Mouse (Mus musculus): ENCODE results near the gene Metap2.
A peak's percentile ranks its signal among the peaks of the same experiment; 100 is the strongest.

Metap2 gene

DNA sequence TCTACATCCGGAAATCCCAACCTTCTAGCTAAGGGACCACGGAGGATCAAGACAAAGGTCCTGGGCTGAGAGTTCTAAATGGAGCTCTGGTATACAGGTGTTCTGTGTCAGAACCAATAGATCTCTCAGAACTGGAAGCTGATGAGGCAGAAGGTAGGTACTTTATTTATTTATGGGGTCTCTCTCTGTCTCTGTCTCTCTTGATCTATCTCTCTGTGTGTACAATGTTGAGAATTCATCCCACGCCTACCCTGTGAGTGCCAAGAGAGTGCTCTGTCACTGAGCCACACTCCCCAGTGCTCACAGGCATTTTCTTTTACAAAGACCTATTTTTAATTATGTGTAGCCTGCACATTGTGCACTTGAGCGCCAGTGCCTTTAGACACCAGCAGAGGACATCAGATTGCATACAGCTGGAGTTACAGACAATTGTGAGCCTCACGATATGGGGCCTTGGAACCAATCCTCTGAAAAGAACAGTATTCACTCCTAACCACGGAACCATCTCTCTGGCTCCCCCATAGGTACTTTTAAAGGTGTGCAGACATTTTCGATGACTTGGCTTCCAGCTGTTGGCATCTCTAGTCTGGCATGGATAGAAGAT lies at the start of gene Metap2:
Metap2 (minus strand) TSS at position 51 of the 604 bp plus-strand sequence.
- no peak for DNase-seq (ENCODE audit: low read depth, low spot score)

DNA sequence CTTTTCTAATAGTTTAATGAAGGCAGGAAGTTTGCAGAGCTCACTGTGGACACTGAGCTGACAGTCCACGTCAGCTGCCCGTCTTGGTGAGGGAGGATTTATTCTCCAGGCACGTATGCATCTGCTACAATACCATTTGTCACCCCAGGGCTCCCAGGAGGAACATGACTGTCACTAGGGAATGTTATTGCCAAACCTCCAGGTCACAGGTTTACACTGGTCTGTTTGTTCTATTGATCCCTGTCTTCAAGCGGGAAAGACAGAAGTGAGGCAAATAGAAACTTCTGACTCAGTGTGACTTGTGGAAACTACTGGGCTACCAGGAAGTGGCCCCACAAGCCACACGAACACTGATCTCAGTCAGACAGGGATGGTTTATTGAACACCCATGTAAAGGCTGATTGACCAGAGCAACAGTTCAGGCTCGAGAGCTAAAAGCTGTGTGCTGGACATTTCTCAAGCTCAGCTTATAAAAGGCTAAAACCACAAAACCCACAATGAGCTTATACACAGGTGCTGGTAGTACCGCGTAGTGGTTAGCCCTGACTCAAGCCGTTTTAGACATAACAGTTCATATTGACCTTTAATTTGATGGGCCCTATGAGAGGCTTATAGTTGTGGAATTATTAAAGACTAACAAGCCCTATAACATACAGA lies 49.1 kb upstream of the Metap2 start:
- no peak for DNase-seq (ENCODE audit: low read depth, low spot score)

DNA sequence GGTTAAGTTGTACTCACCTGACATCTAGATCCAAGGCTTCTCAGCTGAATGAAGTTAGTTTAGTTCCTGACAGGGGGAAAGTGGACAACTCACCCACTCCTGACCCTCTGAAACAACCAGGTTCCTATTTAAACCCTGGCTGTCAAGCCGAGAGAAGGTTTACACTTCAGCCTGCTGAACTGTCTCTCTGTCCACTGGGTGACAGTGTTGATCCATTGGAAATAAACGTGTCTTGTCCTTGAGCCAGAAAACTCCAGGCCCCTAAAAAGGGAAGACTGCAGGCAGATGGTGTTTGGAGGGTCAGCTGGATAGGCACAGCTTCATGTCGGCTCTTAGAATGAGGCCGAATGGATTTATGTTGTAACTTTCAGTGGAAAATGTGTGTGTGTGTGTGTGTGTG lies 48.5 kb upstream of the Metap2 start:
- peak; percentile 77 for DNase-seq (ENCODE audit: low read depth, low spot score)

DNA sequence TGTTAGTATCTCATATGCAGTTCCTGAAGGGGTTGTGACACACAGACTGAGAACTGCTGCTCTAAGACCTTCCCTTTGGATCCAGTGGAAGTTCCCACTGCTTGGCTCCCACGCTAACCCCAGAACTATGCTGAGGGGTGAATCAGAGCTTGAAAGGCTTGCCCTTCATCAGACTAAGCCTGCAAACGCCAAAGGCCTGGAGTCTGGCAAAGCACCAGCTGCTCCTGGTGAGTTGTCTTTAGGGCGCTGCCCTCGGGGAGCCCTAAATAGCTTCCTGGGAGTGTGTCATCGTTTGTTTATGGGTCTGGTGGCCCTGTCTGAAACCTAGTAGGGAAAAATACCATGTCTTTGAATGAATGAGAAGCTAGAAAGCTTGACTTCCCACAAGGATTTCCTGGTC lies 47.3 kb upstream of the Metap2 start:
- peak; percentile 73 for DNase-seq (ENCODE audit: low read depth, low spot score)

DNA sequence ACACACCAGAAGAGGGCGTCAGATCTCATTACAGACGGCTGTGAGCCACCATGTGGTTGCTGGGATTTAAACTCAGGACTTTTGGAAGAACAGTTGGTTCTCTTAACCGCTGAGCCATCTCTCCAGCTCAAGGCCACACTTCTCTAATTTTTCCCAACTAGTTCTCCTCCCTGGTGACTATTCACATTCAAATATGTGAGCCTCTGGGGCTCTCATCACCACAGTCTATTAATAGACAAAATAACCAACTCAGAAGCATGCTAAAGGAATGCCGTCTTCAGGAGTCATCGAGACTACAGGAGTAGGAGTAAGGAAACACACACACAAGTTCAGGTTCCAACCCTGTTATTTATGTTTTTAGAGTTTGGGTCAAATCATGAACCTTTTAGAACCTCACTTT lies 43.4 kb upstream of the Metap2 start:
- DNase-seq (ENCODE audit: low read depth, low spot score): no peak

DNA sequence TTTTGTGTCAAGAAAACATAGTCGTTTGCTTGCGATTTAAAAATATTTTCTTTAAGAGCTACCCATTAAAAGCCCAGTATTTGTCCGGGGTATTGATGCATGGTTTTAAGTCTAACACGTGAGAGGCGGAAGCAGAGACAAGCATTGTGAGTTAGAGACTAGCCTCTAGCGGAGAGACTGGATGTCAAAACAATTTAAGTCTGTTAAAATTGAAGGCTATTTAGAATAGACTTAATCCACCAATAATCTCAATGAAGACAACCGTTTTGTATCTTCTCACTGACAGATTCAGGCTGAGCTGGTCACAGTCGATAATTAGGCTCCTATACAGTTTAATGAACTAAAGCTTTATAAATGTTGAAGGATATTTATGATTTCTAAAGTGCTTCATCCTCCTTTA lies 42.8 kb upstream of the Metap2 start:
- no peak for DNase-seq (ENCODE audit: low read depth, low spot score)

DNA sequence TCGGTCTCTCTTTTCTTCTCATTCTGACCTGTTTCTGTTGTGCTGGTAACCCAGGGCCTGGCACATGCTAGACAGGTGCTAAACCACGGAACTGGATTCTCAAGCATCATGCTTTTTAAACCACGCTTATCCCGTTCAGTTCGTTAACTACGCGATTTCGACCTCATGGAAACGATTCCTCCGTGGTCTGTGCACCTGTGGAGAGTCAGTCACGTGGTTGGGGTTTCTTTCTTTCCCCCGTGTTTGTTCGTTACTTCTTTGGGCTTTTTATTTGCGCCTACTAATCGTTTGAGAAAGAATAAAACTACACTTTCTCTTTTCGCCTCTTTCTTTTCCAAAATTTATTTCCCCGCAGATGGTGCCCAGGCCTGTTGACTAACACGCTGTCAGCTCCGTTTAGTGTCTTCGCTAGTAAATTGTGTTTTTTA lies 42.0 kb upstream of the Metap2 start:
- DNase-seq (ENCODE audit: low read depth, low spot score): peak; percentile 39

DNA sequence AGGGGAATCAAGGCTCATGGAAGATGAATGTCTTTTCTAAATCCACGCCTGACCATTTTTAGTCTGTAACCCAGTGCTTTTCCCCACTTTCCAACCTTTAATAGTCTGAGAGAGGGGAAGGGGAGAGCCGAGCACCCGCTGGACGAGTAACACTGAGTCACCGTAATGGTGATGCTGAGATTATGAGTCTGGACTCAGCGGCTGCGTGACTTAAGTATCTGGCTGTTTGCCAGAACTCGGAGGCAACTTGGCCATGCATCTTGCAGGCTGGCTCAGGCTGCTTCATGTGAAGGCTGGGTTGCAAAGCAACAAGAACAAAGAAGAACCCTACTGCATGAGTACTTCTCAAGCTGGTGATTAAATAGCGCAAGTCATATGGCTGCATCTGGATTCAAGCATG lies 37.1 kb upstream of the Metap2 start:
- peak; percentile 71 for DNase-seq (ENCODE audit: low read depth, low spot score)

DNA sequence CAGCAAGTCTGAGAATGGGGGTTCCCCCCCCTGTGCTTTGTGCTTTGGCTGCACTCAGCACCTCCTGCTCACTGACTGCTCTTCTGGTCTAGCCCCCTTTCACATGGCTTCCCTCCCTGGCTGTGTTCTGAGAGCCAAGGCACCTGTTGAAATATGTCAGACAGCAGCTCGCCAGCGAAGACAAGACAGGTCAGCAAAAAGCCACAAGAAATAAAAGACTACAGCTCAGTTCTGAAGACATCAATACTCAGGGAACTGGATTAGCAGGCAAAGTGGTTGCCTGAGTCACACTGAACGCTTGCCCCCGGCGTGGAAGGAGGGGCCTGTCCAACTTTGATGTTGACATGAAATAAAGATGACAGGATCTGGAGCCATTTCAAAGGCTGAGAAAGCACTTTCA lies 36.0 kb upstream of the Metap2 start:
- no peak for DNase-seq (ENCODE audit: low read depth, low spot score)

DNA sequence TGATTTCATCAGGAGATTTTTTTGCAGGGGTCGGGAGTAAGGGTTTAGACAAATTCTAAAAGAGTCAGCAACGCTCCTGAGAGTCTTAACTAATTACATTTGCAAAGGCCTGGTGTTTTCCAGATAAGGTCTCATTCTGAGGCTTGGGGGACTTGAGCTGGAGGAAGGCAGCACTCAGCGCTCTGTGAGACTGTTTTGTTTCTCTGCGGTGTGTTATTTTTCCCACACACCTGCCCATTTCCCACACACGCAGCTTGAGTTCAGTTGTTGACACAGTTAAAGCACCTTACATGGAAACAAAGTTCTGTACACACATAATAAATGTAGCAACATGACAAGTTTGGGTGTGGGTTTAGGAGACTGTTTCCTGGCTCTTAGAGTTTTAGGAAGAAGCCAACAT lies 35.1 kb upstream of the Metap2 start:
- DNase-seq (ENCODE audit: low read depth, low spot score): no peak

DNA sequence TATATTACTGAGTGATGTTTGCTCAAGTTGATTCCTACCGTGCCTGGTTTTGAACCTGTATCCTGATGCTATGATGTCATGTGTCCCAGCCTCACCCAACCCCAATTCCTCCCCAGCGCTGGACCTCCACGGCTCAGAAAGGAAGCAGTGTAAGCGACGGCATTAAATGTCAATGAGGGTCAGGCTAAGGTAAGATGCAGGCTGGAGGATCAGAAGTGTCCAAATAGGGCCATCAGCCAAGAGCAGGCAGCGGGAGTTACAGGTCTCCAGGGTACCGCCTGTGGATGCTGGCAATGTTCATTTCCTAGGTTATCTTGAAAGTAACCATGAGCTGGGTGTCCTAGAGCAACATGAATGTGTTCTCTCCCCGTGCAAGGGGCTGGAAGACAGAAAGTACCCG lies 34.5 kb upstream of the Metap2 start:
- no peak for DNase-seq (ENCODE audit: low read depth, low spot score)

DNA sequence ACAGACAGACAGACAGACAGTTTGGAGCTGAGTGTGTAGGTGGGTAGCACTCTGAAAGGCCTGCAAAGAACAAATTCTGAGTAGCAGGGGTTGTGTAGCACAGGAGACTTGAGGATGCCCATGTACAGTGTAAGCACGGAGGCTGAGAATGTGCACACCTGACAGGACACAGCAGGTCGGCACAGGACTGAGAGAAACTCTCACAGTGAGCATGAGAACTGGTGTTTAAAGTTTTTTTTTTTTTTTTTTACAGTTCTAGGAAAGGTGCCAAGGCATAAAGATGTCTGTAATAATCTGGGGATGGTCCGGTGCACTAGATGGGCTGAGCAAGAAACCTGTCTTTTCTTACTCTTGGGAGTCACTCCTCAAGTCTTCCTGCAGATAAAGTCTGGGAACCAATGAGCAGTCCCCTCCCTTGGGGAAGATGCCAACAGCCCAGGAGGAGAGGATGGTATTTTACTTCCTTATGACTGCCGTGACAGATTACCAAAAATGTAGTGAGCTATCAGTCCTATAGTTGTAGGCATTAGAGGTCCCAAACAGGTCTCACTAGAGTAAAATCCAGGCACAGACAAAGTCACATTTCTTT lies 33.4 kb upstream of the Metap2 start:
- DNase-seq (ENCODE audit: low read depth, low spot score): no peak

DNA sequence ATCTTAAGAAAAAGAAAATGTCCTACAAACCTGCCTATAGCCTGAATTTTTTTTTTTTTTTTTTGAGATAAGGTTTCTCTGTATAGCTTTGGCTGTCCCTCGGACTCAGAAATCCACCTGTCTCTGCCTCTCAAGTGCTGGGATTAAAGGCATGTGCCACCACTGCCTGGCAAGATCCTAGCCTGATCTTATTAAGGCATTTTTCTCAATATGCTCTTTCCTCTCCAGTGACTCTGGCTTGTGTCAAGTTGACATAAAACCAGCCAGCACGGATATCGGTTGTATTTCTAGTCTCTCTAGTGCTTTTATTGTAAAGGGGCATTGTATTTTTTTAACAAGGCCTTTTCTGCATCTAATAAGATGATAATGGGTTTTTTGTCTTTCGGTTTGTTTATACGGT lies 27.8 kb upstream of the Metap2 start:
- DNase-seq (ENCODE audit: low read depth, low spot score): no peak

DNA sequence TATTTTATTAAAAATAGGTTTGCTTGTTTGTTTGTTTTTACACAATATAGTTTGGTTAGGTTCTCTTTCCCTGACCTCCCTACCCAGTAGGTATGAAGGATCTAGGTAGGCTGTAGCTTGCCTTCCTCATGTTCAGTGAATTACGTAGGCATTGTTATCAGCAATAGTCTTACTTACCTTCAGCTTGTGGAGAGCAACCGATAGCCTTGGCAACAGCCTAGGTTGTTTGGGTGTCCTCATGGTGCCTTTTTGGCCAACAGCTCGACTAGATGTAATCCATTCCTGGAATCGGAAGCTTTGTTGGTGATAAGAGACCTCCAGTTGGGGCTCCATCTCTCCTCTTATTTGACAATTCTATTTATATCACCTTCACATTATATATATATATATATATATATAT lies 24.3 kb upstream of the Metap2 start:
- DNase-seq (ENCODE audit: low read depth, low spot score): no peak

DNA sequence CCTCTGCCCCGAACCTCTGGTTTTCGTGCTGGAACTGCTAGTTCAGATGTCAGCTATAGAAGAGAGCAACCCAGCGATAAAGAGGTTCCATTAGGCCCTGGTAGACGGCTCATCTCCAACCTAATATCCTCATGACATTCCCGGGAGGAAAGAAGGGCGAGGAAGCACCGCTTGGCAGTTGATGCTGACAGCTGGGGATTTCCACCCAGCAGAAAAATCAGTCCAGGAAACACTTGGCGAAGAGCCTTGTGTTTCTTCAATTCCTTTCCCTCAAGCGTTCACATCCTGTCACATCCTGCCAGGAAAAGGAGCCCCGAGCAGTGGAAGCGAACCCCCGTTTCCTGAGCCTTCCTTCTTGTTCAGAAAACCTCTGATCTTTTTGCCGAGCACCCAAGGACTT lies 22.3 kb upstream of the Metap2 start:
- peak; percentile 64 for DNase-seq (ENCODE audit: low read depth, low spot score)

DNA sequence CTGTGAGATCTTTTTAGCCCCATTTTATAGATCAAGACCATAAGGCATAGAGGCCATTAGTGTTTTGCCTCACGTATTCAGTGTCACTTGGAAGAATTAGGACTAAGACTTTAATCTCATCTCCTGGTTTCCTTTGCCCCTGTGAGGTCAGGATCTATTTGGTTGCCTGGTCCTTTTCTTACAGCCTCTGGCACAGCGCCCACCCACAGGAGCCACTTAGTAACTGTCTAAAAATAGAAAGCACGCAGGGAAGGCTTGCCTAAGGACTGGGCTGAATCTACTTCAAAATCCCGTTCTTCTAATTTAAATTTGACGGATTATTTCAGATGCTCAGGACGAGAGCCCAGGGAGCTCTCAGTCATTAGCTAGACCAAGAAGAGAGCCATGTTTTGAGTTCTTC lies 21.8 kb upstream of the Metap2 start:
- no peak for DNase-seq (ENCODE audit: low read depth, low spot score)

DNA sequence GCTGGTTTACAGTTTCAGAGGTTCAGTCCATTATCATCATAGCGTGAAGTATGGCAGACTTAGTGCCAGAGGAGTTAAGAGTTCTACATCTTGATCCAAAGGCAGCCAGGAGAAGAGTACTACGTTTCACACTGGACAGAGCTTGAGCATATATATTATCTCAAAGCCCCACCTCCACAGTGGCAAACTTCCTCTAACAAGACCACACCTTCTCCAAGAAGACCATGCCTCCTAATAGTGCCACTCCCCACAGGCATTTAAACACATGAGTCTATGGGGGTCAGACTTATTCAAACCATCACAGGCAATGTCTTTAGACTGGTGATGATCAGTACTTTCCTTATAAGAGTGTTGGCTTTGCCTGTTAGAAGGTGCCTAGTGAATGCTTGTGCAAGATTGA lies 21.2 kb upstream of the Metap2 start:
- no peak for DNase-seq (ENCODE audit: low read depth, low spot score)

DNA sequence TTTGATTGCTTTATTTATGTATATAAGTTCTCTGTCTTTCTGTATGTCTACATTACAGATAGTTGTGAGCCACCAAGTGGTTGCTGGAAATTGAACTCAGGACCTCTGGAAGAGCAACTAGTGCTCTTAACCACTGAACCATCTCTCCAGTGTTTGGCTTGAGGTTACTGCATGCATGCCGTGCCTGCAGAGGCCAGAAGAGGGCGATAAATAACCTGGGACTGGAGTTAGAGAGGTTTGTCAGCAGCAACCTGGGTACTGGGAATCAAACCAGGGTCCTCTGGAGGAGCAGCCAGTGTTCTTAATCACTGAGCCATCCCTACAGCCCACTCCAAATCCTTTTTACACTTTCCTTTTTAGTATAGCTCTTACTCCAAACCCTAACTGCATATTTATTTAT lies 19.9 kb upstream of the Metap2 start:
- DNase-seq (ENCODE audit: low read depth, low spot score): no peak

DNA sequence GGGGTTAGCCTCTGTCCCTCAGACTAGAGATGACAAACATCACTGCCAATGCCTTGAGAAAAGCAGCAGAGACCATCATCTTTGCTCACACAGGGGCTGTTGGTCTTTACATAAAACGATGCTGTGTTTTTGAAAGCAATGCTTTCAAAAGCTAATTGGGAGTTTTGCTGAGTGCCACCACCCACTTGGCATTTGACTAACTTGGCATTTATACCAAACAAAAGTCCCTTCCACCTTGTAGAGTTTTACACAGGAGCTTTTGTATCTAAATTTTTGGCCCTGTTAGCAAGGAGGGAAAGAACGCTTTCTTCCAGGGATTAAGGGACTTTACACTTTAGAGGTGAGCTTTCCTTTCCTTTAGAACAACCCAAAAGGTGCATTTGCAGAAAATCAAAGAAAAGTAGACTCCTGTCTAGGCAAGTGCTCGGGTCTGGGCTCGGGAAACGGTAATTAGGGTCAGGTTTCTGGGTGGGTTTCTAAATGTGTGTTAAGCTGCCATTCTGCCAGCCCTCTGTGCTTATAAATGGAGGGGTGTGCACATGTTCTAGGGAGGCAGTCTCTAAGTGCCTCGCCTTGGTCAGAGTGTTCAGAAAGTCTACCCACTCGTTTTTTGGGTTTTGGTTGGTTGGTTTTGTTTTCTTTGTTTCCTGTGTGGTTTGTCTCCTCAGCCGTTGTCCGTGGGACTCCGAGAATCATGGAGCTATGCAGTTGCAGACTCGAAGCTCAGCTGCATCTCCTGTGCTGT lies 18.8 kb upstream of the Metap2 start:
- DNase-seq (ENCODE audit: low read depth, low spot score): no peak

DNA sequence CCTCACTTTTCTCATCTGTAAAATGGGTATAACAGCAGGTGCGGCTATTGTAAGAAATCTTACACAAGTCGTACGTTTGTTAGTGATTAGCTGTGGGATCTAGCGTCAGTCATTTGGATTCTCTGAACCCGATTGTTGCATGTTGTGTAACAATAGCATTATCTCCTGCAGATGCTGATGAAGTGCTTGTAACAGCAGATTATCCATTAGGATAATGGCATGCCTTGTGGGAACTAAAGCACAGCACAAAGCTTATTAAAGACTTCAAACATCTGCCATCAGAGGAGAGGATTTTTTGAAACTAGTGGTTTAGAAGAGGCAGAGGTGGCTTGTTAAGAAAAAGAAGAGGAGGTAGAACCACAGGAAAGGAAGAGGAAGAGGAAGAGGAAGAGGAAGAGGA lies 16.6 kb upstream of the Metap2 start:
- DNase-seq (ENCODE audit: low read depth, low spot score): no peak

DNA sequence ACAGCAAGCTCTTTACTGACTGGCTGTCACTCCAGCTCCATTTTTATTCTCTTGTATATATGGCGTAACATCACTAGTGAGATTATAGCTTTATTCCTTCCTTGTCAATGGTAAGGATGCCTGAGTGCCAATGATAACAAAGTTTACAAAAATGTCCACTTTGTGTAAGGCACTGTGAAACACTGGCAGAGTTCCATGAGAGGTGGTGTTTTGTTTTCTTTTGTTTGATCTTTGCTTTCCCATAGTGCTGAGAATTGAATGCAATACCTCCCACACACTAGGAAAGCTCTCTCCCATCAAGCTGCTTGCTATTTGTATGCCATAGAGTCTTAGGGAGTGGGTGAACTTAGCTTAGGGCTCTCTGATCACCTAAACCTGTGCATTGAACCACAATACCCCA lies 16.0 kb upstream of the Metap2 start:
- DNase-seq (ENCODE audit: low read depth, low spot score): no peak

DNA sequence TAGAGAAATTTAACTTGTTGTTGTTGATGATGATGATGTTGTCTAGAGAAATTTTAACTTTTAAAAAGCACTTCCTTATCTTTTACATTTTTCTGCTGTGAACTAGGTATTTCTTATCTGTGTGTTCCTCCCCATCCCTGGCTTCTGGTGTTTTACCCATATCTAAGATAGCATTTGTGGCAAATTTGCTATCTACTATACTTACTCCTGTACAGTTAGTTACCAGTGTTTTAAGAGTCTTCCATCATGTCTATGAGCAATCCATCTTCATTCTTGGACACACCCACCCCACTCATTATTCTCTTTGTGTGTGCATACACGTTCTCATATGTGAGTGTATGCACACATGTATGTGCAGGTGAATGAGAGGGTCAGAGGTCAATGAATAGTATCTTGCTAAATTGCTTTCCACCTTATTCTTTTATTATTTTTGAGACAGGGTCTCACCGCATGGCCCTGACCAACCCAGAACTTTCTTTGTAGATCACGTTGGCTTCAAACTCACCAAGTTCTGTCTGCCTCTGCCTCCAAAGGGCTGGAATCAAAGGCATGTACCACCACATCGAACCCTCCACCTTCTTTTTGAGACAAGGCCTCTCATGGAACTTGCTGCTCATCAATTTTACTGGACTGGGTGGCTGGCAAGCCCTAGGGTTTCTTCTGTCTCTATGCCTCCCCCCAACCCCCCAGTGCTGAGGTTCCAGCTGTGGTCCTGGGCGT lies 15.4 kb upstream of the Metap2 start:
- no peak for DNase-seq (ENCODE audit: low read depth, low spot score)

Measured in brain, adult 2 months (tissue).